Mouse (Mus musculus): Measurements from ENCODE around the gene Elavl3.

DNA sequence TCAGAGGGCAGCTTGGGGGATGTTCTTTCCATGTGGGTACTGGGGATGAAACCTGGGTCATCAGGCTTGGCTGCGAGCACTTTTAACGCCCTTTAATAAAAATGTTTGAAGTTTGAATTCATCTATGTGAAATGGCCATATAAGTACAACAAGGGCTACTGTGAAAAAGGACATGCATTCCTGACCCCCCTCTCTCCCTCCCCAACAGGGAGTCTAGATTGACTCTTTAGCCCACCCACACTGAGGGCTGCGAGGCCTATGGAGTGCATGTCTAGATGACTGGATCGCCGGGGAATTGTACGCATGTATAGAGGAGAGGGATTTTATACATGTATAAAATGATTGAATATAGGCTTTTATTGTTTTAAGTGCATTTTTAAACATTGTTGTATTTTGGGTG, 34.2 kb upstream of the Elavl3 start:
- TF ChIP-seq GATA1 (IDR thresholded peaks at IDR 0.05; ENCODE audit: low read length): no peak
- no peak for TF ChIP-seq TAL1 (IDR thresholded peaks at IDR 0.05; ENCODE audit: low read length)
